Mouse (Mus musculus): Measurements from ENCODE around the gene Commd4.

DNA sequence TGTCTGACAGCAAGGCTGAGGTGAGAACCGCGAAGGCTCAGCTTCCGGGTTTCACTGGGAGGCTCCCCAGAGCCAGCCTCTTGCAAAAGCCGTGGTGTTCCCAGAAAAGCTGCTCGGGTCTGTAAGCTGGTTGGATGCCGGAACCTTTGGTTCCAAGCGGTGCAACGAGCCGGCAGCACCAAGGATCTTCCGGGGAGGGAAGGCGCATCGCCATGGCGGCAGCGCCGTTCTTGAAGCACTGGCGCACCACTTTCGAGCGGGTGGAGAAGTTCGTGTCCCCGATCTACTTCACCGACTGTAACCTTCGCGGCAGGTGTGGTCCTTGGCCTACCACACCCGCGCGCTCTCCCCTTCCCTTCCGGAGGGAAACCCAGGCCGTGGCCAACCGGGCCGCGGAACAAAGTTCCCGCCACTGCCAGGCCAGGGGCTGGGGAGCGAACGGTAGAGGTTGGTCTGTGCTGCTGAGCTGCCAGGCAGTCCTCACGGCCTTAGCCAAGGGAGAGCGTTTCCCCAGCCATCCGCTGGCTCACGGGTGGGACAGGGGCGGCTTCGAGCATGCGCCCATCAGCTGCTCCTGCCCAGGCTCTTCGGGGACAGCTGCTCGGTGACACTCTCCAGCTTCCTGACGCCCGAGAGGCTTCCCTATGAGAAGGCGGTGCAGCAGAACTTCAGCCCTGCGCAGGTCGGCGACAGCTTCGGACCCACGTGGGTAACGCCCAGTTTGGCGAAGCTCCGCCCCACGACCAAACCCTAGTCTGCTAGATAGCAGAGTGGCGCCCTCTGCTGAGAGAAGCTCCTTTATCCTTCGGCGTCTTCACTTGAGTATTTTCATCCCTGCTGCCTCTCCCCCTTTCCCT, 27.3 kb downstream of the Commd4 start, which contains the start of gene Man2c1:
- TF ChIP-seq POLR2A (IDR thresholded peaks at IDR 0.05; ENCODE audit: insufficient read depth, low read length) (peak; percentile 87), CTCF (IDR thresholded peaks at IDR 0.05; ENCODE audit: low read depth, low read length) (peak; percentile 78)
